Mouse (Mus musculus): ENCODE results near the gene Des. TPM values are rescaled to one million over a fixed set of nuclear protein-coding genes. Genes with fewer than 3 reads are reported as not detected.

Gene Des
- total and polyA plus RNA-seq, 3 experiments, result 9.3 to 18.9 (median 11.7) TPM

- no peak for DNase-seq (ENCODE audit: extremely low read depth)
- no peak overlapping the region for H3K9ac ChIP-seq (ENCODE audit: insufficient read depth, low read depth)
- TF ChIP-seq BHLHE40 (IDR thresholded peaks at IDR 0.05; ENCODE audit: low read depth, low read length), result no peak
- TF ChIP-seq NELFE (IDR thresholded peaks at IDR 0.05; ENCODE audit: low read depth, low read length), result no peak
- TF ChIP-seq CHD2 (IDR thresholded peaks at IDR 0.05; ENCODE audit: low read length), result no peak
- TF ChIP-seq POLR2AphosphoS2 (IDR thresholded peaks at IDR 0.05; ENCODE audit: low read depth, low read length), result no peak
- TF ChIP-seq SIN3A (IDR thresholded peaks at IDR 0.05; ENCODE audit: low read length), result no peak
- no peak for TF ChIP-seq ZKSCAN1 (IDR thresholded peaks at IDR 0.05; ENCODE audit: borderline replicate concordance, low read depth, low read length)
- TF ChIP-seq HCFC1 (IDR thresholded peaks at IDR 0.05; ENCODE audit: low read depth, low read length), result no peak
- no peak for TF ChIP-seq ELF1 (IDR thresholded peaks at IDR 0.05; ENCODE audit: low read depth, low read length)
- TF ChIP-seq ZC3H11A (IDR thresholded peaks at IDR 0.05; ENCODE audit: low read depth, low read length), result no peak
- TF ChIP-seq RCOR1 (conservative IDR thresholded peaks at IDR 0.05; ENCODE audit: low read depth, low read length), result no peak
- TF ChIP-seq RAD21 (IDR thresholded peaks at IDR 0.05; ENCODE audit: low read depth, low read length), result no peak
- no peak for TF ChIP-seq NRF1 (IDR thresholded peaks at IDR 0.05; ENCODE audit: low read depth, low read length)
- TF ChIP-seq EP300 (IDR thresholded peaks at IDR 0.05; ENCODE audit: low read length), result no peak
- no peak for TF ChIP-seq TBP (conservative IDR thresholded peaks at IDR 0.05; ENCODE audit: low read depth, low read length)
- no peak overlapping the region for H3K4me2 ChIP-seq (ENCODE audit: insufficient read depth, low read depth, poor library complexity, severe bottlenecking)
- no peaks in the 10 kb centered on the region for H3K36me3 ChIP-seq (replicated peaks in 1 of 2; ENCODE audit: control insufficient read depth in 1 of 2, insufficient read depth in 1 of 2, low read length in 1 of 2)
- H3K27ac ChIP-seq (ENCODE audit: insufficient read depth, low read depth), result no peak overlapping the region
- H3K4me3 ChIP-seq (replicated peaks in 1 of 3; ENCODE audit: low read depth in 2 of 3, low read length in 2 of 3, poor library complexity in 1 of 3), result no peak overlapping the region
- H3K9me3 ChIP-seq (replicated peaks; ENCODE audit: low read length), result no peaks in the 10 kb centered on the region
- no peaks in the 10 kb centered on the region for H3K79me2 ChIP-seq (replicated peaks; ENCODE audit: control insufficient read depth, extremely low read depth, insufficient read depth, poor library complexity, severe bottlenecking)
- in situ Hi-C loops (cut with MboI; ENCODE audit: low pct_ligation_motif_present, low pct_unique_long_range_greater_than_20kb, low sequenced_read_pairs) (no loop called here), dilution Hi-C loops (cut with MboI; ENCODE audit: extremely low pct_ligation_motif_present, extremely low pct_unique_long_range_greater_than_20kb, low sequenced_read_pairs) (no loop called here)
- no peaks in the 10 kb centered on the region for H3K27me3 ChIP-seq (replicated peaks)
- H3K4me1 ChIP-seq (ENCODE audit: control insufficient read depth in 1 of 2, insufficient read depth in 2 of 2), result peaks cover 4 to 30% of the 10 kb centered on the region in 2 experiments; a peak in 3 of 4 replicates
These were observed 13.1 kb downstream of the Des start for GRCm38 (mm10) chr1:75373276-75373675.

GRCm38 (mm10) chr1:75374950-75375936 lies 15.1 kb downstream of the Des start, which contains the start of gene Speg:
TSS of gene Speg (plus strand) at chr1:75375297.
- no peak within 1 kb of the TSS for H3K9ac ChIP-seq (ENCODE audit: insufficient read depth, low read depth)
- H3K4me3 ChIP-seq (replicated peaks in 1 of 3; ENCODE audit: low read depth in 2 of 3, low read length in 2 of 3, poor library complexity in 1 of 3), result no peak within 1 kb of the TSS

More at GRCm38 (mm10) chr1:75374950-75375936, 15.1 kb downstream of the Des start, which contains the start of gene Speg:
- Histone ChIP-seq H3K27ac (ENCODE audit: insufficient read depth, low read depth) (no peak within 1 kb of the TSS), H3K79me2 (replicated peaks; ENCODE audit: control insufficient read depth, extremely low read depth, insufficient read depth, poor library complexity, severe bottlenecking) (no peaks in the 10 kb centered on the region), H3K9me3 (replicated peaks; ENCODE audit: low read length) (no peaks in the 10 kb centered on the region), H3K27me3 (replicated peaks) (no peaks in the 10 kb centered on the region), H3K4me2 (ENCODE audit: insufficient read depth, low read depth, poor library complexity, severe bottlenecking) (no peak within 1 kb of the TSS), H3K36me3 (replicated peaks in 1 of 2; ENCODE audit: control insufficient read depth in 1 of 2, insufficient read depth in 1 of 2, low read length in 1 of 2) (no peaks in the 10 kb centered on the region), H3K4me1 (ENCODE audit: control insufficient read depth in 1 of 2, insufficient read depth in 2 of 2) (peaks cover 4 to 42% of the 10 kb centered on the region in 2 experiments; a peak in 3 of 4 replicates)
- no peak for TF ChIP-seq IRF4 (IDR thresholded peaks at IDR 0.05; ENCODE audit: low read depth, low read length)
- no peak for TF ChIP-seq ZC3H11A (IDR thresholded peaks at IDR 0.05; ENCODE audit: low read depth, low read length)
- TF ChIP-seq PAX5 (IDR thresholded peaks at IDR 0.05; ENCODE audit: low read length), result no peak
- no peak for TF ChIP-seq TBP (conservative IDR thresholded peaks at IDR 0.05; ENCODE audit: low read depth, low read length)
- no peak for TF ChIP-seq E2F4 (IDR thresholded peaks at IDR 0.05; ENCODE audit: insufficient replicate concordance, low read depth, low read length)
- no peak for TF ChIP-seq ETS1 (conservative IDR thresholded peaks at IDR 0.05; ENCODE audit: low read depth, low read length)
- no peak for TF ChIP-seq NELFE (IDR thresholded peaks at IDR 0.05; ENCODE audit: low read depth, low read length)
- TF ChIP-seq NRF1 (IDR thresholded peaks at IDR 0.05; ENCODE audit: low read depth, low read length), result no peak
- no peak for TF ChIP-seq SIN3A (IDR thresholded peaks at IDR 0.05; ENCODE audit: low read length)
- TF ChIP-seq POLR2A (IDR thresholded peaks at IDR 0.05; ENCODE audit: low read depth, low read length), result no peak
- TF ChIP-seq ELF1 (IDR thresholded peaks at IDR 0.05; ENCODE audit: low read depth, low read length), result no peak
- no peak for TF ChIP-seq POLR2AphosphoS2 (IDR thresholded peaks at IDR 0.05; ENCODE audit: low read depth, low read length)
- TF ChIP-seq KAT2A (IDR thresholded peaks at IDR 0.05; ENCODE audit: insufficient replicate concordance, low read length), result no peak
- TF ChIP-seq ZKSCAN1 (IDR thresholded peaks at IDR 0.05; ENCODE audit: borderline replicate concordance, low read depth, low read length), result no peak
- no peak for TF ChIP-seq BHLHE40 (IDR thresholded peaks at IDR 0.05; ENCODE audit: low read depth, low read length)
- no peak for TF ChIP-seq TCF12 (IDR thresholded peaks at IDR 0.05; ENCODE audit: low read depth, low read length)
- TF ChIP-seq MAFK (IDR thresholded peaks at IDR 0.05; ENCODE audit: insufficient replicate concordance, low read length), result no peak
- TF ChIP-seq JUND (conservative IDR thresholded peaks at IDR 0.05; ENCODE audit: low read depth, low read length), result no peak
- no peak for TF ChIP-seq MAX (IDR thresholded peaks at IDR 0.05; ENCODE audit: low read length)
- TF ChIP-seq MAZ (IDR thresholded peaks at IDR 0.05; ENCODE audit: low read depth, low read length), result no peak
- dilution Hi-C loops (cut with MboI; ENCODE audit: extremely low pct_ligation_motif_present, extremely low pct_unique_long_range_greater_than_20kb, low sequenced_read_pairs), result no loop called here
- in situ Hi-C loops (cut with MboI; ENCODE audit: low pct_ligation_motif_present, low pct_unique_long_range_greater_than_20kb, low sequenced_read_pairs), result no loop called here
- DNase-seq (ENCODE audit: extremely low read depth), result no peak

Measured in CH12.LX (cell line).